Mouse (Mus musculus): ENCODE measurements around the gene Tmem117.

- TF ChIP-seq GATA1 (IDR thresholded peaks at IDR 0.05; ENCODE audit: borderline replicate concordance, low read length) (no peak), FLI1 (IDR thresholded peaks at IDR 0.05; ENCODE audit: low read length) (no peak)
These were observed 26.8 kb downstream of the Tmem117 start for GRCm38 (mm10) chr15:94655811-94656323.
